Mouse (Mus musculus) heart, postnatal 0 days (tissue): ENCODE measurements around the gene 1110008P14Rik.

ENCODE experiments used
- CTCF ChIP-seq: IDR thresholded peaks from 2 replicates; pipeline ENCODE4 v1.5.1; 2016; ENCODE audit warnings: antibody characterized with exemption, control low read depth, low read depth
- EP300 ChIP-seq: IDR thresholded peaks from 2 replicates; pipeline ENCODE4 v1.6.1; 2016; ENCODE audit warnings: antibody characterized with exemption, low read depth

- no peak for TF ChIP-seq CTCF
- no peak for TF ChIP-seq EP300
Observed at GRCm38 (mm10) chr2:32387706-32388490, 6.2 kb upstream of the 1110008P14Rik start, which contains the start of gene Lcn2.
